Mouse (Mus musculus): ENCODE measurements at regions not wholly inside any gene's neighbourhood (a gene's known extent, or its start where the extent isn't known, plus 50 kb on each side); places are given as distances from the start of the nearest gene placed in this dataset.

GRCm38 (mm10) chr9:120852572-120852971 lies 76.4 kb upstream of the Ctnnb1 start:
- TF ChIP-seq CTCF (IDR thresholded peaks at IDR 0.05) (no peak), POLR2A (IDR thresholded peaks at IDR 0.05; ENCODE audit: insufficient read depth, low read depth, low read length) (peak; percentile 80)
